Mouse (Mus musculus) heart, postnatal 0 days (tissue): Measurements from ENCODE around the gene Lhfp.

Source experiments
- CTCF ChIP-seq: IDR thresholded peaks from 2 replicates; pipeline ENCODE4 v1.5.1; 2016; ENCODE audit warnings: antibody characterized with exemption, control low read depth, low read depth
- EP300 ChIP-seq: IDR thresholded peaks from 2 replicates; pipeline ENCODE4 v1.6.1; 2016; ENCODE audit warnings: antibody characterized with exemption, low read depth

DNA sequence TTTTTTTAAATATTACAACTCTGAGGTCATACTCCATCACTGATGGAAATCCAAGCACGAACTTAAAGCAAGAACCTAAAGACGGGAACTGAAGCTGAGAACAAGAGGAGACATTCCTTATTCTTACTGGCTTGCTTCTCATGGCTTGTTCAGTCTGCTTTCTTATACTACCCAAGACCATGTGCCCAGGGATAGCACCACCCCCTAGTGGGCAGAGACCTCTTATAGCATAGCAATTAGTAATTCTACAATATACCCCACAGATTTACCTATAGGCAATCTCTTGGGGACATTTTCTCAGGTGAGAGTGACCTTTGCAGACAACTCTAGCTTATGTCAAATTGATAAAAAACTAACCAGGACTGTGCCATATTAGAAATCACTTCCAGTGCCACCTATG lies 97.5 kb downstream of the Lhfp start:
- no peak for TF ChIP-seq EP300
- peak; percentile 48 for TF ChIP-seq CTCF
